Mouse (Mus musculus): ENCODE results near the gene Gla. TPM values are rescaled to one million over a fixed set of nuclear protein-coding genes. Genes with fewer than 3 reads are reported as not detected.

Gene Gla
- polyA plus RNA-seq, 1 experiment from 2014 or later, result 5.1 TPM

DNA sequence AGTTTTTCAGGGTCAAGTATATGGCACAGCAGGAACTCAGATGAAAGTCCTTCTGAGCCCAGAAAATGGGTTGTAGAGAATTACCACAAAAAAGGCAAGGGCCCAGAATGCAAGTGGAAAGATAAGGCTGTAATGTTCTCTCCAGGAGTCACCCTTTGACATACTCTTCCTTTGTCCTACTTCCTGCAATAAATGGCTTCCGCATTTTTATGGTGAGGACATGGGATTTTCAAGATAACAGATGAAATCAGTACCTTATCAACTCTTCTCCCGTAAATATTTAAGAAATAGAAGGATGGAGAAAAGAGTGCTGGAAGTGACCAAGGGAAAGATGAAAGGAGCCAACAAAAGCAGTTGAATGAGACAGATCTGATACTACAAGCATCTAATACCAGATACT lies 27.3 kb upstream of the Gla start:
- Histone ChIP-seq H3K27ac (replicated peaks; ENCODE audit: low read depth, low read length) (no peak overlapping the region), H3K9ac (ENCODE audit: low read length) (no peak overlapping the region), H3K4me2 (ENCODE audit: low read depth, severe bottlenecking) (no peak overlapping the region), H3K36me3 (ENCODE audit: control insufficient read depth, insufficient read depth, low read length) (no peaks in the 10 kb centered on the region), H3K27me3 (ENCODE audit: control insufficient read depth, insufficient read depth, low read length) (no peaks in the 10 kb centered on the region), H3K9me3 (ENCODE audit: control insufficient read depth, low read length) (no peaks in the 10 kb centered on the region), H3K4me3 (ENCODE audit: low read depth, low read length) (no peak overlapping the region), H3K4me1 (ENCODE audit: control insufficient read depth, insufficient read depth, low read length) (no peaks in the 10 kb centered on the region)
- 81% methylated on average over 2 of the region's 2 CpGs for WGBS
- no peak for ATAC-seq (ENCODE audit: insufficient number of reproducible peaks, low FRiP score, low TSS enrichment, low read depth)
- no peak for DNase-seq (ENCODE audit: low spot score)

DNA sequence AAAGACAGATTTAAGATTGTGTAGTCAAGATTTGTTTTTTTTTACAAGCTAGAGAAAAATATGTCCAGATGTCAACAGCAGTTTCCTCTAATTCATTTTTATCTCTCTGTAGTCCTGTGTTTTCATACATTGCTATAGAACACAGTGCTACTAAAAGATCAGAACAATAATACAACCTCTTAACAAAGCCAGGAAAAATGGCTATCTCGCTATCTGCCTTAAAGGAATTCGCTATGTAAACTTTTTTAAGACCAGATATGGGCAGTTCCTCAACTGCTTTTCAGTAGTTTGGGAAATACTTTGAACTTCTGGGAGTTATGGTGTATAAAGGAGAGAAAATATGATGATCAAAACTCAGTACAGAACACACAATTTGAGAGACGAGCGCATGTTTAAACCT lies 22.4 kb upstream of the Gla start:
- no peaks in the 10 kb centered on the region for H3K4me1 ChIP-seq (ENCODE audit: control insufficient read depth, insufficient read depth, low read length)
- no peak for ATAC-seq (ENCODE audit: insufficient number of reproducible peaks, low FRiP score, low TSS enrichment, low read depth)
- no peak for DNase-seq (ENCODE audit: low spot score)
- H3K4me2 ChIP-seq (ENCODE audit: low read depth, severe bottlenecking), result no peak overlapping the region
- no peaks in the 10 kb centered on the region for H3K36me3 ChIP-seq (ENCODE audit: control insufficient read depth, insufficient read depth, low read length)
- no peak overlapping the region for H3K4me3 ChIP-seq (ENCODE audit: low read depth, low read length)
- no peak overlapping the region for H3K27ac ChIP-seq (replicated peaks; ENCODE audit: low read depth, low read length)
- 88% methylated on average over 4 of the region's 4 CpGs for WGBS
- no peaks in the 10 kb centered on the region for H3K27me3 ChIP-seq (ENCODE audit: control insufficient read depth, insufficient read depth, low read length)
- H3K9ac ChIP-seq (ENCODE audit: low read length), result no peak overlapping the region
- no peaks in the 10 kb centered on the region for H3K9me3 ChIP-seq (ENCODE audit: control insufficient read depth, low read length)

DNA sequence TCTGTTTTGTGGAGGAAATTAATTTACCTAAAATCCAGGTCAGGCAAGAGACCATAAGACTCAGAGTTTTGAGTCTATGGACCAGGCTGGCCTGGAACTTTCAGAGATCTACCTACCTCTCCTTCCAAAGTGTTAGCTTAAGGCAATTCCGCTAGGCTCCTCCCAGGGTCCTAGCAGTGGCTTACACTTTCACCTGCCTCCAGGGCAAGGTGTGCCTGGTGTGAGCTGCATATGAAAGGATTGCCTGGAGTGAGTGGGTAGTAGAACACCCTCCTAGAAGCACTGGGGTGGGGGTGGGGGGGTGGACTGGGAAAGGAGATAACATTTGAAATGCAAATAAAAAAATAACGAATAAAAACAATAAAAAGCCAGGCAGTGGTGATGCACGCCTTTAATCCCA lies 20.8 kb upstream of the Gla start:
- no peak for ATAC-seq (ENCODE audit: insufficient number of reproducible peaks, low FRiP score, low TSS enrichment, low read depth)
- Histone ChIP-seq H3K4me2 (ENCODE audit: low read depth, severe bottlenecking) (no peak overlapping the region), H3K4me1 (ENCODE audit: control insufficient read depth, insufficient read depth, low read length) (no peaks in the 10 kb centered on the region), H3K36me3 (ENCODE audit: control insufficient read depth, insufficient read depth, low read length) (no peaks in the 10 kb centered on the region), H3K4me3 (ENCODE audit: low read depth, low read length) (no peak overlapping the region), H3K27me3 (ENCODE audit: control insufficient read depth, insufficient read depth, low read length) (no peaks in the 10 kb centered on the region), H3K9me3 (ENCODE audit: control insufficient read depth, low read length) (no peaks in the 10 kb centered on the region), H3K27ac (replicated peaks; ENCODE audit: low read depth, low read length) (no peak overlapping the region), H3K9ac (ENCODE audit: low read length) (no peak overlapping the region)
- WGBS, result 75% methylated on average over 3 of the region's 3 CpGs
- DNase-seq (ENCODE audit: low spot score), result no peak

DNA sequence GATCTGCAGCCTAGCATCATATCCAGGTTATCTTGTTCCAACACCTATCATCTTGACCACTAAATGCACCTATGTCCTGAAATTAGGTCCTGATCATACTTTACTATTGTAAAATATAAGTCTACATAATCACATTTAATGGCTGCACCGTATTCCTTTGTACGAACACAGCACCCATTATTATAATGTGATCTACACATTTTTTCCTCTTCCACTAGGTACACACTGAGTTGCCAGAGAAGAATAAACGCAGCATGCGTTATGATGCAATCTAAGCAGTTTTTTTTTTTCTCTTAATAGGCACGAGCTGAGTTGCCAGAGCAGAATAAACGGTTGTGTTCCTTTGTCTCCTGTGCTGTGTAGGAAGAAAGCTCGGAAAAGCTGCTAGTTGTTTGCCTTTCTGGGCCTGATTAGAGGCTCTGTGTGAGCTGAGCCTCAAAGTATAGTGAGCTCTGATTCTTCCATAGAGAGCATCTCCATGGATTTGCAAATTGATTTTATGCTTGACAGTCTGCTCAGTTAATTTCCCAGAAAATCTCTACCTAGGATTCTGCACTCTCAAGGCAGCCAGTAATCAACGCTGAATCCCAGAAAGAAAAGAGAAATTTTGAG lies 19.4 kb upstream of the Gla start:
- no peak overlapping the region for H3K4me3 ChIP-seq (ENCODE audit: low read depth, low read length)
- 68% methylated on average over 8 of the region's 8 CpGs for WGBS
- no peak overlapping the region for H3K9ac ChIP-seq (ENCODE audit: low read length)
- DNase-seq (ENCODE audit: low spot score), result no peak
- no peaks in the 10 kb centered on the region for H3K4me1 ChIP-seq (ENCODE audit: control insufficient read depth, insufficient read depth, low read length)
- H3K27ac ChIP-seq (replicated peaks; ENCODE audit: low read depth, low read length), result no peak overlapping the region
- no peaks in the 10 kb centered on the region for H3K36me3 ChIP-seq (ENCODE audit: control insufficient read depth, insufficient read depth, low read length)
- no peaks in the 10 kb centered on the region for H3K27me3 ChIP-seq (ENCODE audit: control insufficient read depth, insufficient read depth, low read length)
- no peak overlapping the region for H3K4me2 ChIP-seq (ENCODE audit: low read depth, severe bottlenecking)
- ATAC-seq (ENCODE audit: insufficient number of reproducible peaks, low FRiP score, low TSS enrichment, low read depth), result no peak
- H3K9me3 ChIP-seq (ENCODE audit: control insufficient read depth, low read length), result no peaks in the 10 kb centered on the region

DNA sequence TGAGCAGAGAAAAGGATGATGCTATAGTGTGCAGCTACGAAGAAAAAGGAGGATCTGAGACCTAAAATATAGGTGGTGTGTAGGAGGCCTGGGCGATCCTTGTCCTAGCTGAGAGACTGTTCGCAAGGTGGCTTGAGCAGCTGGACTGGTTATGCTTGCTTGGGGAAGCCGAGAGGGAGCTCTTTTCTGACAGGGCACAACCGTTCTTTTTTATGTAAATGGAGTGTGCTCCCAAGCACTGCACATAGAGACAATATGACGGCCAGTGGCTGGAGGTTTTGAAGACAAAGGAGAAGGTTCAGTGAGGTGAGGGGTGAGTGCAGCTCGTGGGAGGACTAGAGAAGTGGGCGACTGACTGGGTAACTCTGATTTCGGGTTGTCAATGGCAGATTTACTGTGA lies 18.8 kb upstream of the Gla start:
- no peaks in the 10 kb centered on the region for H3K36me3 ChIP-seq (ENCODE audit: control insufficient read depth, insufficient read depth, low read length)
- no peak overlapping the region for H3K4me3 ChIP-seq (ENCODE audit: low read depth, low read length)
- no peak overlapping the region for H3K4me2 ChIP-seq (ENCODE audit: low read depth, severe bottlenecking)
- no peaks in the 10 kb centered on the region for H3K4me1 ChIP-seq (ENCODE audit: control insufficient read depth, insufficient read depth, low read length)
- ATAC-seq (ENCODE audit: insufficient number of reproducible peaks, low FRiP score, low TSS enrichment, low read depth) (no peak), DNase-seq (ENCODE audit: low spot score) (no peak)
- H3K9ac ChIP-seq (ENCODE audit: low read length), result no peak overlapping the region
- H3K9me3 ChIP-seq (ENCODE audit: control insufficient read depth, low read length), result no peaks in the 10 kb centered on the region
- WGBS, result 69% methylated on average over 9 of the region's 9 CpGs
- H3K27ac ChIP-seq (replicated peaks; ENCODE audit: low read depth, low read length), result no peak overlapping the region
- no peaks in the 10 kb centered on the region for H3K27me3 ChIP-seq (ENCODE audit: control insufficient read depth, insufficient read depth, low read length)

DNA sequence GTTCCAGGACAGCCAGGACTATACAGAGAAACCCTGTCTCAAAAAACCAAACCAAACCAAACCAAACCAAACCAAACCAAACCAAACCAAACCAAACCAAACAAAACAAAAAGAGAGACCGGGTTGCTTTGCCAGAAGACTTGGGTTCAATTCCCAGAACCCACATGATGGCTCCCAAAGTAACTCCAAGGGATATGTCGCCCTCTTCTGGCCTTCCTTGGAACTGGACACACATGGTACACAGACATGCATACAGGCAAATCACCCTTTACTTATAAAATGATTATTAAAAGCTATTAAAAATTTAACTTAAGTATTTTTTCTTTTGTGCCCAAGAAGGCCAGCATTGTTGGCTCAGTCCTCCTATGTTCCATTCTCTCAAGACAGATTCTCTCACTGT lies 13.4 kb upstream of the Gla start:
- Histone ChIP-seq H3K4me2 (ENCODE audit: low read depth, severe bottlenecking) (no peak overlapping the region), H3K4me1 (ENCODE audit: control insufficient read depth, insufficient read depth, low read length) (no peaks in the 10 kb centered on the region), H3K4me3 (ENCODE audit: low read depth, low read length) (no peak overlapping the region), H3K9me3 (ENCODE audit: control insufficient read depth, low read length) (no peaks in the 10 kb centered on the region), H3K27me3 (ENCODE audit: control insufficient read depth, insufficient read depth, low read length) (no peaks in the 10 kb centered on the region), H3K27ac (replicated peaks; ENCODE audit: low read depth, low read length) (no peak overlapping the region), H3K36me3 (ENCODE audit: control insufficient read depth, insufficient read depth, low read length) (no peaks in the 10 kb centered on the region), H3K9ac (ENCODE audit: low read length) (no peak overlapping the region)
- WGBS, result 73% methylated on average over 2 of the region's 2 CpGs
- DNase-seq (ENCODE audit: low spot score), result no peak
- no peak for ATAC-seq (ENCODE audit: insufficient number of reproducible peaks, low FRiP score, low TSS enrichment, low read depth)

DNA sequence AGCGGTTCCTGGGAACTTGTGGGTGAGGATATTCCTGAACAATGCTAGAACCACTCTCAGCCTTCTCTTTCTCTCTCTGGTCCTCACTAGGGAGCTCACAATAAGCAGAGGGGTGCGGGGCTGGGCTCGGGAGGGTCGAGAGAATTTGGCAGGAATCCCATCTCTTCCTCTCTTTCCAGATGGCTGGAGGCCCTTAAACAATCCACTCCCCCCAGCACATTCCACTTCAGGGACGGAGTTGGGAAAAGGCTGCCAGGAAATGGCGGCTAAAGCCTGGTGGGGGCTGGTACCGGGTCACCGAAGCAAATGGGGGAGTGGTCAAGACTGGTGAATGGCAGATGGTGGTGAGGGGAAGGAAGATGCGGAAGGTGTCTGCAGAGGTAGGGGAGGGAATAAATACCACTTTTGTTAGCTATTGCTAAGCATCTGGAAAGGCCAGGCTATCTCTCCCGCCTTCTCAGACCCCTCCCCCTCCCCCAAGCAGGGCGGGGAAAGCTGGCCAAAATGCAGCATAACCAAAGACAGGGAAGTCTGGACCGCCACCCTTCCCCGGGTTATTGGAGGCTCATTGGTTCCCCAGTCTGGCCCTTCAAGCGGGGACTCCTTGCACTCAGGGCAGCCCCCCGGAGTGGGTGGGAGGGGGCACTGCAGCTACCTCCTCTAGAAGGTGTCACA lies 11.5 kb upstream of the Gla start:
- Histone ChIP-seq H3K27ac (replicated peaks; ENCODE audit: low read depth, low read length) (peak overlapping the region; percentile 80), H3K4me2 (ENCODE audit: low read depth, severe bottlenecking) (peak overlapping the region; percentile 35), H3K27me3 (ENCODE audit: control insufficient read depth, insufficient read depth, low read length) (no peaks in the 10 kb centered on the region), H3K4me1 (ENCODE audit: control insufficient read depth, insufficient read depth, low read length) (no peaks in the 10 kb centered on the region), H3K4me3 (ENCODE audit: low read depth, low read length) (peak overlapping the region; percentile 14), H3K9ac (ENCODE audit: low read length) (peak overlapping the region; percentile 27; the same call in 1 of the 2 replicates), H3K9me3 (ENCODE audit: control insufficient read depth, low read length) (no peaks in the 10 kb centered on the region), H3K36me3 (ENCODE audit: control insufficient read depth, insufficient read depth, low read length) (no peaks in the 10 kb centered on the region)
- 18% methylated on average over 15 of the region's 15 CpGs for WGBS
- peak; percentile 95 for ATAC-seq (ENCODE audit: insufficient number of reproducible peaks, low FRiP score, low TSS enrichment, low read depth)
- peak; percentile 81 for DNase-seq (ENCODE audit: low spot score)

DNA sequence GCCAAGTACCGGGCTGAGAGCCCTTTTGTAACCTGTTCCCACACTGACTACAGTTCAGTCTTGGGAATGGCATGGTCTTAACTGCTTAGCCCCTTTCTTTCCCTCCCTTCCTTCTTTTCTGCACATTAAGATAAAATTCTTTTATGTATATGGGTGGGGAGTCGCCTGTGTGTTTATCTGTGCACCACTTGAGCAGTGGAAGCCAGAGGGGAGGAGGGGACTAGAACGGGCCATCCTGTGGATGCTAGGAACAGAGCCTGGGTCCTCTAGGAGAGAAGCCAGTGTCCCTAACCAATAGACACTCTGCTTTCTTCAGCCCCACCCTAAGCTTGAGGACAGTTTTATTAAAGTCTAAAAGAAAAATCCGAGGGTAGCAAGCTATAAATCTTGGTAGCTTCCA lies 10.1 kb upstream of the Gla start:
- DNase-seq (ENCODE audit: low spot score) (no peak), ATAC-seq (ENCODE audit: insufficient number of reproducible peaks, low FRiP score, low TSS enrichment, low read depth) (no peak)
- Histone ChIP-seq H3K9ac (ENCODE audit: low read length) (no peak overlapping the region), H3K27me3 (ENCODE audit: control insufficient read depth, insufficient read depth, low read length) (no peaks in the 10 kb centered on the region), H3K9me3 (ENCODE audit: control insufficient read depth, low read length) (no peaks in the 10 kb centered on the region), H3K4me1 (ENCODE audit: control insufficient read depth, insufficient read depth, low read length) (no peaks in the 10 kb centered on the region), H3K27ac (replicated peaks; ENCODE audit: low read depth, low read length) (no peak overlapping the region), H3K36me3 (ENCODE audit: control insufficient read depth, insufficient read depth, low read length) (no peaks in the 10 kb centered on the region), H3K4me3 (ENCODE audit: low read depth, low read length) (no peak overlapping the region), H3K4me2 (ENCODE audit: low read depth, severe bottlenecking) (no peak overlapping the region)
- WGBS, result 88% methylated on average over 4 of the region's 4 CpGs

DNA sequence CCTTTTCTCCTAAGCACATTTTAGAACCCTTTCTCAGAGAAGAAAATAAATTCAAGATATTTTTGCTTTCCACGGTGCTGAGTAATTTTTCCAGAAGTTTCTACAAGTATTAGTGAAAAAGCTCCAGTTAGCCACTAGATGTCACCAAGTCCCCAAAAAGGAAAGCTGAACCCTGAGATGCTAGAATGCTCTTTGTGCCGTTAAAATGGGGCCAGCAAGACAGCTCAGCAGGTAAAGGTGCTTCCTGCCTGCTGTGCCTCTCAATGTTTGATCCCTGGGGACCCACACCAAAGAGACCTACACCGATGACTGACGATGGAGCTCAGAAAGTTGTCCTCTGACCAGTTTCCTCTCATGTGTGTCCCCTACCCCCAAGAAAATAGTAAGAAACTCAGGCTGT lies 8.5 kb upstream of the Gla start:
- H3K4me2 ChIP-seq (ENCODE audit: low read depth, severe bottlenecking), result no peak overlapping the region
- no peaks in the 10 kb centered on the region for H3K36me3 ChIP-seq (ENCODE audit: control insufficient read depth, insufficient read depth, low read length)
- 52% methylated on average over 4 of the region's 4 CpGs for WGBS

More for the DNA sequence above, 8.5 kb upstream of the Gla start:
- DNase-seq (ENCODE audit: low spot score) (no peak), ATAC-seq (ENCODE audit: insufficient number of reproducible peaks, low FRiP score, low TSS enrichment, low read depth) (no peak)
- no peak overlapping the region for H3K27ac ChIP-seq (replicated peaks; ENCODE audit: low read depth, low read length)
- no peaks in the 10 kb centered on the region for H3K27me3 ChIP-seq (ENCODE audit: control insufficient read depth, insufficient read depth, low read length)
- no peaks in the 10 kb centered on the region for H3K4me1 ChIP-seq (ENCODE audit: control insufficient read depth, insufficient read depth, low read length)
- H3K4me3 ChIP-seq (ENCODE audit: low read depth, low read length), result no peak overlapping the region
- H3K9me3 ChIP-seq (ENCODE audit: control insufficient read depth, low read length), result no peaks in the 10 kb centered on the region
- H3K9ac ChIP-seq (ENCODE audit: low read length), result no peak overlapping the region

Measured in limb, embryonic 11.5 days (tissue).